Mouse (Mus musculus) brain, embryonic 18.5 days (tissue): ENCODE data around the gene Atf7ip2.

ENCODE experiments used
- DNase-seq: peaks from one replicate; pipeline ENCODE4 v3.0.0-alpha.2; 2012; ENCODE audit warnings: low read depth, low spot score

Gene Atf7ip2

DNA sequence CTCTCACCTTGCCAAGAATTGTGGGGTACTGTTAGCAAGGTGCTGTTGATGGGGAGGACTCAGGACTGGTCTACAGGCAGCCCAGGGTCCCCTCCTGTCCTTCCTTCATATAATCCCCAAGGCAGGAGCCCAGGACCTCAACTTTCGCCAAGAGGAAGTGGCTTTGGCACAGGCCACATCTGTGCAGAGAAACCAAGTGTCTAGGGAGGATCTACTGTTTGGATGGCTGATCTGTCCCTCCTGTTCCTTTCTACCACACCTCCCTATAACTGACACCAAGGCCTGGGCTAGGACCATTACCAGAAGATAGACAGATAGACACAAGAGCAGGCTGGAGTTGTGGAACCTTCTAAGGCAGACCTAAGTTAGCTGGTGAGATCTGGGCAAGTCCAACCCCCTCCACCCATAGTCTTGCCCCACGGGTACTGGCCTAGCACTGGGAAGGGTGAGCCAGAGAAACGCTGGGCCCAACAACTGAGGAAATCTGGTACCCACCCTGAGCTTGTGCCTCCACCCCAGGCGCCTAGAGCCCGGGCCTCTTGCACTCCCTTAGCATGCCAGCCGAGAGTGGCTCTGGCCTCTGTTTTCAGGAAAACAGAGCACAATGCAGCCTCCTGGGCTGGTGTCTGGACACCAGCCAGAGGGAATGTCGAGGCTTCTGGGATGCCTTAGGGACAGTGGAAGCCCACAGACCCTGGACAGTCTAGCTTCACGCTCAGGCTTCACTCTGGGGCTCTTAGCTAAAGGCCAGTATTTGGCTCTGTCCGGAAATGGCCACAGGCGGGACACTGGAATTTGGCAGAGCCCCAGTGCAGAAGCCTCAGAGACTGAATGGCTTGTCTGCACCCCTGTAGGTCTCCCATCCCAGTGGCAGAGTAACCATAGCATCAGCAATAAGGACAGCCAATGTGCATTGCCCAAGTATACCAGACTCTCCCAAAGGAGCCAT, 105.5 kb downstream of the Atf7ip2 start:
- no peak for DNase-seq

DNA sequence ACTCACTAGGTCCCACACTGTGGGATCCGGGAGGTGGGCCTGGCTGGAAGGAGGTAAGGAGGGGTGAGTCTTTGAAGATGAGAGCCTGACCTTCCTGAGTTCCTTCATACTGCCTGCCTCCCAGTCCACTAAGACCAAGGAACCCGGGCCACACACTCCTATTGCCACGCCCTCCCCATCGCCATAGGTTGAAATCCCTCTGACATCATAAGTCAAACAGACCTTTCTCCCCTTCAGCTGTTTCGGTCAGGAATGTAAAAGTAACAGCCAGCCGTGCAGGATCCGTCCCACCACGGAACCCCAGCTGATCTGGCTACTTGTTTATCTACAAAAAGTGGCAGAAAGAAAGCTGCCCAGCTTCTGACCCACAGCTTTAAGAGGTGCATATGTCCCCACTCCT, 107.1 kb downstream of the Atf7ip2 start:
- DNase-seq, result no peak

DNA sequence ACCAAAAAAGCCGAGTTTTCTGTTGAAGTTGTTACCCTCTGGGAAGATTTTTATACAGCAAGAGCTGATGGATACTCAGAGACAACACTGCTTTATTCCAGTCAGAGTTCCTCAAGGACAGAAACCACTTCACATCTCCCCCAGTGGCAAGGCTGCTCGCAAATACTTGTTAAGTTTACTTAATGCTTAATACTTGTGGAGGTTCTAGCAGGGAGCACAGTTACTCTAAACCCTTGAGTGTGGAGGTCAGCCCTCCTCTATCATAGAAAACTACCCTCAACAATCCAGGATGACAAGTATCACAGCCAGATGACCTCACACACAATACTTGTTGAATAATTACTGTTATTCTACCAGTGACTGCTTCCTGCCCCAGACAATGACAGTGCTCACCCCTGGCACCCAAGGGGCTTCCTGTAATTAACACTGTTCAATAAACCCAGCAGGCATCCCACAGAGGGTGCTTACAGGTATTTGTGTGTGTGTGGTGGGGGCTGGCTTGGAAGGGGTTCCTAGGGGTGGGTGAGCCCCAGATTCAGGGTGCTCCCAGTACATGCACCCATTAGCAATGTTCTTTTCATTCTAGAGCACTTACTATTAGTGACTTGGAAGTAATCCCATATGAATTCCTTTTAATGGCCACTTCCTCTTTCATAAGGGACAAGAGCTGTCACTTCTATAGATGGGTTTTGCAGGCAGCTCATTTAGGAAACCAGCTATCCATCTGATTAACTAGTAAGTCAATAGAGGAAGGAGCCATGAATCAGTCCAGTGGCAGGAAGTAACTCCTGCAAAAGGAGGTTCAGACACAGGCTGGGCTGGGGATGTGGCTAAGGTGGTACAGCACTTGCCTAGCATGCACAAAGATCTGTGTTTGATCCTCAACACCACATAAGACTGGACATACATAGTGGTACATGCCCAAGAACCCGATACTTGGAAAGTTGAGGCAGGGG, 108.0 kb downstream of the Atf7ip2 start:
- no peak for DNase-seq
